Mouse (Mus musculus) spleen, adult 2 months (tissue): ENCODE measurements around the gene Shroom3. TPM values are rescaled to one million over a fixed set of nuclear protein-coding genes. Genes with fewer than 3 reads are reported as not detected.

Source experiments
- DNase-seq, 2 experiments: peaks; one replicate each; pipeline versions ENCODE4 v3.0.0 to v3.0.0-alpha.2; 2012 to 2021; ENCODE audit warnings: low spot score in 2 of 2, low read depth in 1 of 2
- H3K27ac ChIP-seq: fragments of 200-500 bp; 2 replicates; pipeline ENCODE4 v1.5.1; 2012; ENCODE audit warnings: low read length, inconsistent platforms; ENCODE audit not compliant: insufficient read depth
- H3K27me3 ChIP-seq: fragments of 200-500 bp; 2 replicates; pipeline ENCODE4 v1.6.1; 2012; ENCODE audit warnings: mild to moderate bottlenecking, moderate library complexity, low read length, inconsistent platforms; ENCODE audit not compliant: control insufficient read depth, insufficient read depth
- H3K36me3 ChIP-seq: fragments of 200-500 bp; 2 replicates; pipeline ENCODE4 v1.6.1; 2012; ENCODE audit warnings: mild to moderate bottlenecking, low read length, inconsistent platforms; ENCODE audit not compliant: control insufficient read depth, insufficient read depth
- H3K4me1 ChIP-seq: fragments of 200-500 bp; 2 replicates; pipeline ENCODE4 v1.6.1; 2011; ENCODE audit warnings: inconsistent platforms; ENCODE audit not compliant: control insufficient read depth, insufficient read depth, insufficient read length
- H3K4me3 ChIP-seq: fragments of 200-500 bp; 2 replicates; pipeline ENCODE4 v1.5.1; 2011; ENCODE audit warnings: mild to moderate bottlenecking, inconsistent platforms; ENCODE audit not compliant: insufficient read depth, insufficient read length; ENCODE audit errors: extremely low read depth
- CTCF ChIP-seq: fragments of 200-500 bp; IDR thresholded peaks from 2 replicates; pipeline ENCODE4 v1.5.1; 2011; ENCODE audit warnings: mild to moderate bottlenecking, inconsistent platforms; ENCODE audit not compliant: insufficient read depth, insufficient read length, insufficient replicate concordance; ENCODE audit errors: extremely low read depth
- POLR2A ChIP-seq: fragments of 200-500 bp; IDR thresholded peaks from 2 replicates; pipeline ENCODE4 v1.6.1; 2011; ENCODE audit warnings: low read depth, low read length, inconsistent platforms
- WGBS: fragments of 180-500 bp; shearing (Covaris S2); methylation state at CpG from one replicate; pipeline ENCODE4 v1.1.7; 2018; 5-methylcytosine and 5-hydroxymethylcytosine counted together
- polyA plus RNA-seq: library from polyadenylated mRNA; depleted of rRNA; stranded (reverse); fragments of >200 nt; gene quantifications from 2 replicates; pipeline ENCODE4 v1.2.3, GENCODE M21; 2012

The Shroom3 gene
- polyA plus RNA-seq, 1 experiment: 9.9 TPM

DNA sequence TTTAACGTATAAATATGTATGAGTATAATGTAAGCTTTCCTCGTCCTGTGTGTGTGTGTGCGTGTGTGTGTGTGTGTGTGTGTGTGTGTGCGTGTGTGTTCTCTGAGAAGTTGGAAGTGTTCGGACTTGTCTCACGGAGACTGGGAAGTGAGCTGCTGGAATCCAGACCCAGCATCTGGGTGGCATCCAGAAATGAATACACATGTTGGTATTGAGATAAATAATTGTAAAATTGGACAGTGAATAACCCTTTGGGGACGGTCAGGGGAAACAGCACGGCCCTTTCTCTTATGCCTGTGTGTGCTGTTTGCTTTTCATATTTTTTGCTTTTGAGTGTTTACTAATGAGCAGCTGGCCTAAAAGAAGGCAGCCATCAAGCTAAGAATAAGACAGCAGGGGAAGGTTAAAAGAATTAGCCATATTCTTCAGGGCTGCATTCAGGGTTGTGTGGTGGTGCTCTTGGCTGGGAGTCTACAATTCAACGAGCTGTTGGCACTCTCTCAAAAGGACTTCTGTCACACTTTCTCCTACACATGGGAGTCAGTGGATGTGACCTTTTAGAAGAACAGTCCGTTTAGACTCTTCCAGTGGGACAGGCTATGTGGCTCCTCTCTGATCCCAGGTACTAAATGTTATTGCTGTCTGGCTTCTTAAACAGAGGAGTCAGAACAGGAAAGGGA lies 11.2 kb downstream of the Shroom3 start:
- H3K27me3 ChIP-seq: no peaks in the 10 kb centered on the region
- TF ChIP-seq CTCF (no peak), POLR2A (no peak)
- H3K4me3 ChIP-seq: no peak overlapping the region
- H3K27ac ChIP-seq: no peak overlapping the region
- H3K4me1 ChIP-seq: no peaks in the 10 kb centered on the region
- 83% methylated on average over 10 of the region's 10 CpGs for WGBS
- DNase-seq: no peak
- H3K36me3 ChIP-seq: no peaks in the 10 kb centered on the region

DNA sequence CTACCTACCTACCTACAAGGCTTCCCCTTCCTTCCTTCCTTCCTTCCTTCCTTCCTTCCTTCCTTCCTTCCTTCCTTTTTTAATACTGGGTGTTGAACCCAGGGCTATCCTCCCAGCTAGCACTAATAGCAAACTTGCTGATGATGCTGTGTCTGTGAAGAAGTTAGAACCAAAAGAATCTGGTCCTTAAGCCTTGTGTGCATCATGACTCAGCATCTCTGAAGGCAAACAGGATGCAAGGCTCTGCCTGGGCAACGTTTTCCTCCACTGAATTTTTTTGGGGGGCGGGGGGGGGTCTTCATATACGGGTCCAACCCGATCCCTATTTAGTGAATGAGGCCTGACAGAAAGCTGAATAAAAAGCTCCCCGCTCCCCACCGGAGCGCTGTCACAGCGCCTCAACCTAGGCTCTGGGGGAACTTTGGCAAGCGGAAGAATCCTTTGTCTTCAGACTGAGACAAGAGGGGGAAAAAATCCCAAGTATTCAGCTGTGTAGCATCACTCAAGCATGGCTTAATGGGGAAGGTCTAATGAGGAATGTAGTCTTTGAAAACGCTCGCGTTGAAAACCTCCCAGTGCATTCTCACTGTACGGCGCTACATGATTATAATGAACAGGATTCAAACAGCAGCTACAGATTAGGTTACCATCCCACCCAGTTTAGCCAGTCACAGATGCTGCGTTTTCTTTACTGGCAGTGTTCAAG lies 15.0 kb downstream of the Shroom3 start:
- Histone ChIP-seq H3K4me1 (no peaks in the 10 kb centered on the region), H3K27ac (no peak overlapping the region), H3K36me3 (no peaks in the 10 kb centered on the region), H3K27me3 (no peaks in the 10 kb centered on the region), H3K4me3 (no peak overlapping the region)
- WGBS: 29% methylated on average over 15 of the region's 15 CpGs
- TF ChIP-seq CTCF (no peak), POLR2A (no peak)
- no peak for DNase-seq

DNA sequence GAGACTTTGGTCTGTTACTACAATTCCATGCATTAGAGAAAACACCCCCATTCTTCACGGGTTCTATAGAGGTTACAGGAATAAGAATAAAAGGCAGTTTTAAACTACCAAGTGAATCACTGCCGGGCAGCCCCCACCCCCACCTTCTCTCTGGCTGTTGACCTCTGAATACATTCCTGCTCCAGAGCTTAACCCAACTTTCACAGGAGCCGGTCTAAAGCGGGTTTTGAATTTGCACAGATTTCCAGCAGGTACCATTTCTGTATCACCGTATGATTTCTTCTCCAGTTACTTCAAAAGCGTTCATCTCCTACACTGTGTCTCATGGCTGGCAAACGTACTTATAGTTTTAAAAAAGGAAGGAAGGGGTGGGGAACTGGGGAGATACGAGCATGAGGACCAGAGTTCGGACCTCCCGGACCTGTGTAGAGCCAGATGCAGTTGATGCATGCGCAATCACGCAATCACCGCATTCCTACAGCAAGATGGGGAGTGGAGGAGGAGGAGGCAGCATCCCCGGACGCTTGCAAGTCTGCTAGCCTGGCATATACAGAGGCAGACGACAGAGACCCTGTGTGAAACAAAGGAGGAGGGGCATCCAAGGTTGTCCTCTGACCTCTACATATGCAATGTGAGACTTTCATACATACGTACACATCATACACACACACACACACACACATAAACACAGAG lies 15.7 kb downstream of the Shroom3 start:
- no peaks in the 10 kb centered on the region for H3K4me1 ChIP-seq
- H3K27ac ChIP-seq: no peak overlapping the region
- no peaks in the 10 kb centered on the region for H3K36me3 ChIP-seq
- TF ChIP-seq CTCF: no peak
- no peak for DNase-seq
- H3K4me3 ChIP-seq: no peak overlapping the region
- 38% methylated on average over 17 of the region's 17 CpGs for WGBS
- H3K27me3 ChIP-seq: no peaks in the 10 kb centered on the region

DNA sequence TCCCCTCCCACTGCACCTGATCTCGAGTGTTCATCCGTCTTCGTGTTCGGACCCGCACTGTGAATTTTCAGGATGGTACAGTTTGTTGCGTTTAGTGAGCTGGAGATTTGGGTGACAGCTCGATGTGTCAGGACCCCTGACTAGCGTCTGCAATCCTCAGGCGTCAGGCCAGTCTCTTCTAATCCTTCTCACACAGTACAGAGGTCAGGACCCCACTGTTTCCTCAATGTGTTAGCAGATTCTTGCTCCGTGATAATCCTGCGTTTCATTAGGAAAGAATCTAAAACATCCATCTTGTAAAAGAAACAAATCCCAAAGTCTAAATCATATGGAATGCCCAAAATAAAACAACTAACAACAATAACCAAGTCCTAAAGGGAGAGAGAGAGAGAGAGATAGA lies 18.5 kb downstream of the Shroom3 start:
- DNase-seq: no peak
- TF ChIP-seq CTCF (no peak), POLR2A (no peak)
- Histone ChIP-seq H3K27me3 (no peaks in the 10 kb centered on the region), H3K36me3 (no peaks in the 10 kb centered on the region), H3K4me3 (no peak overlapping the region), H3K4me1 (no peaks in the 10 kb centered on the region), H3K27ac (no peak overlapping the region)
- WGBS: 77% methylated on average over 11 of the region's 11 CpGs

DNA sequence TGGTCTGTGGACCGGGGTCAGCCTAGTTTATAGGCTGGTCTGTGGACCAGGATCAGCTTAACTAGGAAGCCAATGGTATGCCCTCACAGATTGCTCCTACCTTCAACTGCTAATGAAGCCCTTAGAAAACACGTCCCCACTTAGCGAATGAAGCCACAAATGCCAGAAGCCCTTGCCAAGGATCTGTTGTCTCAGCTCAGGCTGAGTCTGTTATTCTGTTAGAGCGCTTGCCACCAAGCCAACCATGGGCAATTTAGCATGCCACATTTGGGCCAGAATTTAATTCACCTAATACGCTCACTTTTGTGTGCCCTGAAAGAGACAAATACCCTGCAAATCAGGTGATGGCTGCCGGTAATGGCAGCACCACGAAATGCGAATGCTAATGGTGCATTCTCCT lies 20.4 kb downstream of the Shroom3 start:
- 91% methylated on average over 8 of the region's 8 CpGs for WGBS
- no peaks in the 10 kb centered on the region for H3K4me1 ChIP-seq
- no peak for DNase-seq
- no peak overlapping the region for H3K4me3 ChIP-seq
- no peaks in the 10 kb centered on the region for H3K27me3 ChIP-seq
- TF ChIP-seq POLR2A (no peak), CTCF (no peak)
- H3K27ac ChIP-seq: no peak overlapping the region
- H3K36me3 ChIP-seq: no peaks in the 10 kb centered on the region

DNA sequence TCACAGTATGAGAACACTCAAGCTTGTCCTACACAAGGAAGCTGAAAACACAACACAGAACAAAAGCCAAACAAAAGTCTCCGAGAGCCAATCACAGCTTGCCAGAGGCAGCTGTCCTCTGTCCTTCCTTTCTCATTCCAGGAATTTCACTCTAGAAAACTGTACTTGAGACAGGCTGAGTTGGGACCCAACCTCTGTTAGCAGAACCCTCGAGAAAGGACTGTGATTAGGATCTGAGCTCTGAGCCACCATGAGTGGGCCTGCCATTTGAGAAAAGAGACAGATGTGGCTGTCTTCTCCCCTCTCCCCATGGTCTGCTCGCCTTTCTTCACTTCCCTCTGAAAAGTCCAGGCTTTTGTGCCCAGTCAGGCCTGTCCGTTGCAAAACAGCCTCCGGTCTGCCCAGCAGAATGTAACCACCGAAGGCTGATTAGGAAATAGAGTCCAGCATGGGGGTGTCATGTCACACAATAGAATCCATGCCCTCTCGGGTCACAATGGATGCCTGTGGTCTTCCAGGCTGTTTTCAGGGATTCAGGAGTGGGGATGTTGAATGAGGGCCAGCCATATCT lies 24.8 kb downstream of the Shroom3 start:
- no peak for DNase-seq
- Histone ChIP-seq H3K27ac (no peak overlapping the region), H3K4me1 (no peaks in the 10 kb centered on the region), H3K4me3 (no peak overlapping the region), H3K36me3 (no peaks in the 10 kb centered on the region), H3K27me3 (no peaks in the 10 kb centered on the region)
- no peak for TF ChIP-seq POLR2A
- TF ChIP-seq CTCF: no peak
- WGBS: 66% methylated on average over 7 of the region's 7 CpGs

DNA sequence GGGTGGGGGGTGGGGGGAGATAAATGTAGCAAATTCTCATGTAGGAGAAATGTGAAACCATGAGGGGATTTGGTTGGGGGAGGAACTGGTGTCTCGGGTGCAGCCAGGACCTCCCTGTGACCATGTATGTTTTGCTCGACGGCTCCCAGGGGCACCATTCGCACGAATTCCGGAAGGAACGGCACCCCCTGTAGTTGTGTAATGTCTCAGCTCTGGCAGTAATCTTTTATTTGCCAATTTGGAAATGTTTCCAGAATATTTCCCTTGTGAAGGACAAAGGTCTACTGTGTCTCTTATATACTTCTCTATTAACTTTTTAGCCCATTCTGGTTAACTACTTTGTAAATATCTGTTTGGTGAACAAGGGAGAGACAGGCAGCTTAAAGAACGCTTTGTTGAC lies 27.5 kb downstream of the Shroom3 start:
- WGBS: 88% methylated on average over 8 of the region's 8 CpGs
- no peaks in the 10 kb centered on the region for H3K4me1 ChIP-seq
- H3K27me3 ChIP-seq: no peaks in the 10 kb centered on the region
- DNase-seq: no peak
- H3K4me3 ChIP-seq: no peak overlapping the region
- H3K36me3 ChIP-seq: no peaks in the 10 kb centered on the region
- H3K27ac ChIP-seq: no peak overlapping the region
- TF ChIP-seq CTCF: no peak
